In genomic region chr17:29093110-29093952, GRCm38 (mm10) we compare ENCODE assay signal across 8 mouse cellular contexts. TPM values are rescaled to one million over a fixed set of nuclear protein-coding genes. Genes with fewer than 3 reads are reported as not detected.
DNase-seq lines count a peak whose midpoint lies in the region; ATAC-seq lines count a peak whose summit lies in the region.

No protein-coding gene starts in this region.

- peak overlapping the region; percentile 53 for H3K4me3 ChIP-seq in hindbrain, embryonic 14.5 days (replicated peaks; ENCODE audit: low read length)

- peaks cover 12% of the 10 kb centered on the region for H3K27me3 ChIP-seq in hindbrain, embryonic 14.5 days (ENCODE audit: control insufficient read depth, insufficient read depth, low read length)

- no peaks in the 10 kb centered on the region for H3K36me3 ChIP-seq in hindbrain, embryonic 14.5 days (replicated peaks; ENCODE audit: control insufficient read depth, insufficient read depth)

- WGBS in hindbrain, embryonic 14.5 days = 8% methylated on average over 36 of the region's 36 CpGs

- peak; percentile 94 for DNase-seq in WW6 (ENCODE audit: low read depth, low spot score)
- peak; percentile 88 to 91 for DNase-seq in cerebellum, postnatal 25 days
- DNase-seq in frontal cortex, postnatal 25 days (ENCODE audit: low spot score in 2 of 2) = peak; percentile 53 to 79
- peak; percentile 75 for DNase-seq in hindbrain, embryonic 14.5 days (ENCODE audit: low spot score)
- DNase-seq in left cerebral cortex, adult 18-20 months (ENCODE audit: low spot score in 2 of 2) = peak; percentile 80 to 81
- DNase-seq in lung, postnatal 4 days = peak; percentile 93 to 94
- DNase-seq in retina, postnatal 7 days (ENCODE audit: low read depth, low spot score) = peak; percentile 74
- peak; percentile 94 for DNase-seq in urinary bladder, adult 2 months (ENCODE audit: low spot score)

- no peaks in the 10 kb centered on the region for H3K9me3 ChIP-seq in hindbrain, embryonic 14.5 days (ENCODE audit: control insufficient read depth, low read length)

- no peak overlapping the region for H3K27ac ChIP-seq in hindbrain, embryonic 14.5 days

- ATAC-seq in hindbrain, embryonic 14.5 days (ENCODE audit: low FRiP score) = peak; percentile 73

- H3K4me2 ChIP-seq in hindbrain, embryonic 14.5 days (replicated peaks) = peak overlapping the region; percentile 83

- peaks cover 15% of the 10 kb centered on the region; the same call in 1 of the 2 replicates for H3K4me1 ChIP-seq in hindbrain, embryonic 14.5 days (replicated peaks; ENCODE audit: control insufficient read depth, insufficient read depth, low read length)

- peak overlapping the region; percentile 56 for H3K9ac ChIP-seq in hindbrain, embryonic 14.5 days

RNA-seq across cellular contexts. Expression of gene Cdkn1a, which starts 2.6 kb away (rescaled TPM):
- 79.5 and 97.7 TPM in 2 replicates for polyA plus RNA-seq in hindbrain, embryonic 14.5 days (2014; fragmentation: Nextera tagmentation; extraction: Ambion mirVana)
- 10 to 100 TPM; 35.1 to 57.4 TPM for total RNA-seq in left cerebral cortex, adult 18-20 months (2021)
- polyA plus RNA-seq in urinary bladder, adult 2 months (2012; rRNA removed) = 39.8 and 42.3 TPM in 2 replicates

RNA-seq across cellular contexts. Expression of gene Rab44, which starts 20.6 kb away (rescaled TPM):
- polyA plus RNA-seq in hindbrain, embryonic 14.5 days (2014; fragmentation: Nextera tagmentation; extraction: Ambion mirVana) = not detected in 2 replicates
- total RNA-seq in left cerebral cortex, adult 18-20 months (2021) = not detected
- polyA plus RNA-seq in urinary bladder, adult 2 months (2012; rRNA removed) = 1.5 and 1.9 TPM in 2 replicates
